Mouse (Mus musculus): ENCODE results near the gene Ints3. TPM values are rescaled to one million over a fixed set of nuclear protein-coding genes. Genes with fewer than 3 reads are reported as not detected.
A peak's percentile ranks its signal among the peaks of the same experiment; 100 is the strongest.

Gene Ints3
- polyA plus RNA-seq, 1 experiment = not detected

- no peak for TF ChIP-seq CTCF (IDR thresholded peaks at IDR 0.05; ENCODE audit: insufficient read depth, low read depth, low read length)
- no peak for TF ChIP-seq POLR2A (IDR thresholded peaks at IDR 0.05; ENCODE audit: insufficient read depth, low read depth, low read length)
- Histone ChIP-seq H3K27ac (ENCODE audit: insufficient read depth, low read depth, low read length) (no peak overlapping the region), H3K4me1 (ENCODE audit: control insufficient read depth, insufficient read depth, low read length) (peaks cover 24% of the 10 kb centered on the region), H3K4me3 (ENCODE audit: insufficient read depth, low read depth, low read length) (no peak overlapping the region)
- 64% methylated on average over 4 of the region's 4 CpGs for WGBS
These were observed 42.4 kb downstream of the Ints3 start for GRCm38 (mm10) chr3:90391004-90391403.

GRCm38 (mm10) chr3:90389511-90390490 is 43.6 kb downstream of the Ints3 start, which contains the start of gene Slc27a3:
Gene Slc27a3 (minus strand): TSS chr3:90389938.
- H3K4me1 ChIP-seq (ENCODE audit: control insufficient read depth, insufficient read depth, low read length) = peaks cover 24% of the 10 kb centered on the region
- 2% methylated on average over 55 of the region's 55 CpGs for WGBS
- H3K27ac ChIP-seq (ENCODE audit: insufficient read depth, low read depth, low read length) = no peak within 1 kb of the TSS

GRCm38 (mm10) chr3:90388726-90389510 is 44.5 kb downstream of the Ints3 start:
- WGBS = 12% methylated on average over 53 of the region's 53 CpGs
- Histone ChIP-seq H3K27ac (ENCODE audit: insufficient read depth, low read depth, low read length) (no peak overlapping the region), H3K4me3 (ENCODE audit: insufficient read depth, low read depth, low read length) (peak overlapping the region; percentile 57), H3K4me1 (ENCODE audit: control insufficient read depth, insufficient read depth, low read length) (peaks cover 24% of the 10 kb centered on the region)
- TF ChIP-seq POLR2A (IDR thresholded peaks at IDR 0.05; ENCODE audit: insufficient read depth, low read depth, low read length) (no peak), CTCF (IDR thresholded peaks at IDR 0.05; ENCODE audit: insufficient read depth, low read depth, low read length) (no peak)

More at GRCm38 (mm10) chr3:90389511-90390490, 43.6 kb downstream of the Ints3 start, which contains the start of gene Slc27a3:
- TF ChIP-seq POLR2A (IDR thresholded peaks at IDR 0.05; ENCODE audit: insufficient read depth, low read depth, low read length) = no peak
- TF ChIP-seq CTCF (IDR thresholded peaks at IDR 0.05; ENCODE audit: insufficient read depth, low read depth, low read length) = no peak
- H3K4me3 ChIP-seq (ENCODE audit: insufficient read depth, low read depth, low read length) = peak within 1 kb of the TSS; percentile 57

- peaks cover 24% of the 10 kb centered on the region for H3K4me1 ChIP-seq (ENCODE audit: control insufficient read depth, insufficient read depth, low read length)
- TF ChIP-seq CTCF (IDR thresholded peaks at IDR 0.05; ENCODE audit: insufficient read depth, low read depth, low read length) (no peak), POLR2A (IDR thresholded peaks at IDR 0.05; ENCODE audit: insufficient read depth, low read depth, low read length) (no peak)
- H3K4me3 ChIP-seq (ENCODE audit: insufficient read depth, low read depth, low read length) = no peak overlapping the region
- no peak overlapping the region for H3K27ac ChIP-seq (ENCODE audit: insufficient read depth, low read depth, low read length)
- WGBS = 76% methylated on average over 4 of the region's 4 CpGs
These were observed 45.2 kb downstream of the Ints3 start for GRCm38 (mm10) chr3:90388192-90388591.

- H3K4me3 ChIP-seq (ENCODE audit: insufficient read depth, low read depth, low read length) = no peak overlapping the region
- H3K4me1 ChIP-seq (ENCODE audit: control insufficient read depth, insufficient read depth, low read length) = peaks cover 24% of the 10 kb centered on the region
- TF ChIP-seq CTCF (IDR thresholded peaks at IDR 0.05; ENCODE audit: insufficient read depth, low read depth, low read length) (no peak), POLR2A (IDR thresholded peaks at IDR 0.05; ENCODE audit: insufficient read depth, low read depth, low read length) (no peak)
- WGBS = 38% methylated on average over 11 of the region's 11 CpGs
- H3K27ac ChIP-seq (ENCODE audit: insufficient read depth, low read depth, low read length) = no peak overlapping the region
These were observed 45.9 kb downstream of the Ints3 start for GRCm38 (mm10) chr3:90387483-90387882.

- H3K4me3 ChIP-seq (ENCODE audit: insufficient read depth, low read depth, low read length) = no peak overlapping the region
- no peak overlapping the region for H3K27ac ChIP-seq (ENCODE audit: insufficient read depth, low read depth, low read length)
- peaks cover 23% of the 10 kb centered on the region for H3K4me1 ChIP-seq (ENCODE audit: control insufficient read depth, insufficient read depth, low read length)
- TF ChIP-seq POLR2A (IDR thresholded peaks at IDR 0.05; ENCODE audit: insufficient read depth, low read depth, low read length) (no peak), CTCF (IDR thresholded peaks at IDR 0.05; ENCODE audit: insufficient read depth, low read depth, low read length) (no peak)
- 98% methylated on average over 10 of the region's 10 CpGs for WGBS
These were observed 46.6 kb downstream of the Ints3 start for GRCm38 (mm10) chr3:90386817-90387216.

GRCm38 (mm10) chr3:90384851-90385375 is 48.5 kb downstream of the Ints3 start:
- H3K27ac ChIP-seq (ENCODE audit: insufficient read depth, low read depth, low read length) = no peak overlapping the region
- peaks cover 15% of the 10 kb centered on the region for H3K4me1 ChIP-seq (ENCODE audit: control insufficient read depth, insufficient read depth, low read length)
- no peak overlapping the region for H3K4me3 ChIP-seq (ENCODE audit: insufficient read depth, low read depth, low read length)
- TF ChIP-seq POLR2A (IDR thresholded peaks at IDR 0.05; ENCODE audit: insufficient read depth, low read depth, low read length) = no peak
- no peak for TF ChIP-seq CTCF (IDR thresholded peaks at IDR 0.05; ENCODE audit: insufficient read depth, low read depth, low read length)
- 92% methylated on average over 7 of the region's 7 CpGs for WGBS

- H3K4me1 ChIP-seq (ENCODE audit: control insufficient read depth, insufficient read depth, low read length) = peaks cover 4% of the 10 kb centered on the region
- H3K27ac ChIP-seq (ENCODE audit: insufficient read depth, low read depth, low read length) = no peak overlapping the region
- TF ChIP-seq POLR2A (IDR thresholded peaks at IDR 0.05; ENCODE audit: insufficient read depth, low read depth, low read length) (no peak), CTCF (IDR thresholded peaks at IDR 0.05; ENCODE audit: insufficient read depth, low read depth, low read length) (no peak)
- no peak overlapping the region for H3K4me3 ChIP-seq (ENCODE audit: insufficient read depth, low read depth, low read length)
- WGBS = 58% methylated on average over 4 of the region's 4 CpGs
These were observed 49.7 kb downstream of the Ints3 start for GRCm38 (mm10) chr3:90383690-90384089.
